Mouse (Mus musculus): Measurements from ENCODE around the gene Birc6. TPM values are rescaled to one million over a fixed set of nuclear protein-coding genes. Genes with fewer than 3 reads are reported as not detected.
"Not testable (repeated sequence)": the region's sequence is repeated elsewhere in the genome, so short reads cannot be mapped to it uniquely, and the experiment has no call there.

Birc6 gene
- total RNA-seq, 2 experiments from 2014 or later: 53.7 to 60.7 TPM

- intact Hi-C loops (cut with DNase I; ENCODE audit: low total_unique reads): no loop called here
- DNase-seq: no peak
These were observed 161.3 kb downstream of the Birc6 start for GRCm38 (mm10) chr17:74689406-74689805.

GRCm38 (mm10) chr17:74701661-74702060 lies 173.6 kb downstream of the Birc6 start:
- DNase-seq; intact Hi-C loops (cut with DNase I; ENCODE audit: low total_unique reads): not testable (repeated sequence)

GRCm38 (mm10) chr17:74705480-74705879 lies 177.4 kb downstream of the Birc6 start:
- DNase-seq: no peak
- intact Hi-C loops (cut with DNase I; ENCODE audit: low total_unique reads): no loop called here

- intact Hi-C loops (cut with DNase I; ENCODE audit: low total_unique reads): no loop called here
These were observed 178.5 kb downstream of the Birc6 start for GRCm38 (mm10) chr17:74706593-74706992.

GRCm38 (mm10) chr17:74707637-74708152 lies 179.6 kb downstream of the Birc6 start:
- DNase-seq: no peak
- intact Hi-C loops (cut with DNase I; ENCODE audit: low total_unique reads): no loop called here

More at GRCm38 (mm10) chr17:74706593-74706992, 178.5 kb downstream of the Birc6 start:
- no peak for DNase-seq

GRCm38 (mm10) chr17:74710731-74711130 lies 182.6 kb downstream of the Birc6 start:
- intact Hi-C loops (cut with DNase I; ENCODE audit: low total_unique reads): no loop called here
- no peak for DNase-seq

- intact Hi-C loops (cut with DNase I; ENCODE audit: low total_unique reads): no loop called here
These were observed 183.5 kb downstream of the Birc6 start for GRCm38 (mm10) chr17:74711627-74712026.

GRCm38 (mm10) chr17:74715128-74715527 lies 187.0 kb downstream of the Birc6 start:
- DNase-seq: no peak
- intact Hi-C loops (cut with DNase I; ENCODE audit: low total_unique reads): no loop called here

More at GRCm38 (mm10) chr17:74711627-74712026, 183.5 kb downstream of the Birc6 start:
- DNase-seq: no peak

- intact Hi-C loops (cut with DNase I; ENCODE audit: low total_unique reads): no loop called here
These were observed 187.6 kb downstream of the Birc6 start for GRCm38 (mm10) chr17:74715724-74716123.

GRCm38 (mm10) chr17:74716643-74717042 lies 188.5 kb downstream of the Birc6 start:
- intact Hi-C loops (cut with DNase I; ENCODE audit: low total_unique reads): no loop called here
- no peak for DNase-seq

More at GRCm38 (mm10) chr17:74715724-74716123, 187.6 kb downstream of the Birc6 start:
- DNase-seq: no peak

- intact Hi-C loops (cut with DNase I; ENCODE audit: low total_unique reads): no loop called here
These were observed 189.1 kb downstream of the Birc6 start for GRCm38 (mm10) chr17:74717091-74717617.

GRCm38 (mm10) chr17:74717618-74718151 lies 189.6 kb downstream of the Birc6 start, which contains the start of gene Ttc27:
TSS of gene Ttc27 (plus strand) at chr17:74717732.
- intact Hi-C loops (cut with DNase I; ENCODE audit: low total_unique reads): no loop called here
- DNase-seq: peak; percentile 97

More at GRCm38 (mm10) chr17:74717091-74717617, 189.1 kb downstream of the Birc6 start:
- DNase-seq: no peak

- no peak for DNase-seq
- intact Hi-C loops (cut with DNase I; ENCODE audit: low total_unique reads): no loop called here
These were observed 204.8 kb downstream of the Birc6 start for GRCm38 (mm10) chr17:74732872-74733271.

- no peak for DNase-seq
- intact Hi-C loops (cut with DNase I; ENCODE audit: low total_unique reads): no loop called here
These were observed 207.3 kb downstream of the Birc6 start for GRCm38 (mm10) chr17:74735392-74735791.

- intact Hi-C loops (cut with DNase I; ENCODE audit: low total_unique reads): no loop called here
- DNase-seq: no peak
These were observed 221.6 kb downstream of the Birc6 start for GRCm38 (mm10) chr17:74749659-74750058.

GRCm38 (mm10) chr17:74751026-74751425 lies 222.9 kb downstream of the Birc6 start:
- DNase-seq: no peak
- intact Hi-C loops (cut with DNase I; ENCODE audit: low total_unique reads): no loop called here

Other genes starting within 250 kb of the Birc6 start
- gene Memo1, start 232.8 kb upstream of the Birc6 start, total RNA-seq (2021): 10 to 100 TPM; 52.2 to 60.6 TPM
- 10 to 100 TPM; 61.1 to 68.6 TPM for gene Dpy30, start 204.4 kb upstream of the Birc6 start, total RNA-seq (2021)
- 10 to 100 TPM; 37.2 to 42.2 TPM for gene Spast, start 189.3 kb upstream of the Birc6 start, total RNA-seq (2021)
- 1 to 10 TPM; 6.6 to 7.1 TPM for gene Slc30a6, start 132.7 kb upstream of the Birc6 start, total RNA-seq (2021)
- gene Nlrc4, start 69.2 kb upstream of the Birc6 start, total RNA-seq (2021): under 1 TPM; 0.09 to 0.14 TPM
- gene Yipf4, start 38.8 kb upstream of the Birc6 start, total RNA-seq (2021): 10 to 100 TPM; 26.1 to 27.9 TPM
- 1 to 10 TPM; 7.6 to 9.0 TPM for gene Ttc27, start 189.4 kb downstream of the Birc6 start, total RNA-seq (2021)